Mouse (Mus musculus): ENCODE results near the gene Tinagl1.

DNA sequence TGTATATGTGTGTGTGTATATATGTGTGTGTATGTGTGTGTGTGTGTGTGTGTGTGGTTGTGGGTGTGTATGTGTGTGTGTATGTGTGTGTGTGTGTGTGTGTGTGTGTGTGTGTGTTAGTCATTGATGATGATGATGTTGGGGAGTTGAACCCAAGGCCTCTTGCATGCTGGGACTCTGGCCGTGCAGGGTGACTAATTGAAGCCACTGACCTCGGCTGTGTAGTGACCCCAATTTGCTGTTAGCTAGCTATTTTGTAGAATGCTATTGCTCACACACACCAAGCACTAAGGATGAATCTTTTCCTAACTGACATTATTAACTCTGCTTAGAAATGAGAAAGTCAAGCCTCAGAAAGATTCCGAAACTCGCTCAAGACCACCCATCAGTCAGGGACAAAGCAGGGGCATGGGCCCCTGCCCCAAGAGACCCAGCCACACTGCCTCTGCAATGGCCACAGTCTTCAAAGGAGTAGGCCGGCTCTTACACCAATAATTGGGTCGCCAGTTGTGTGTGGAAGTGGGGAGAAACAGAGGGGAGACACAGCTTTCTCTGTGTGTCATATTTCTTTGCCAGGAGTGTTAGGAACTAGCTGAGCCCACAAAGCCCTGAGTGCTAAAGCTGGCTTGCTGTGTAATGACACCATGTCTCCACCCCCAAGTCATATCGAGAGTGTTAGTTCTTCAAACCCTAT, 6.1 kb upstream of the Tinagl1 start:
- TF ChIP-seq POLR2A (IDR thresholded peaks at IDR 0.05; ENCODE audit: insufficient read depth, low read length) (no peak), EP300 (IDR thresholded peaks at IDR 0.05; ENCODE audit: insufficient read depth, low read depth, low read length) (no peak)
